Mouse (Mus musculus) ES-E14 (cell line): ENCODE measurements around the gene Atxn7. TPM values are rescaled to one million over a fixed set of nuclear protein-coding genes. Genes with fewer than 3 reads are reported as not detected.

Experiments used
- DNase-seq: peaks from one replicate; pipeline ENCODE4 v3.0.0-alpha.2; 2013; ENCODE audit warnings: low read depth, low spot score
- H3K27ac ChIP-seq: 2 replicates; pipeline ENCODE4 v1.5.1; 2012; ENCODE audit warnings: low read depth, mild to moderate bottlenecking, low read length, moderate library complexity, mixed read lengths; ENCODE audit not compliant: poor library complexity, insufficient read depth, severe bottlenecking
- H3K36me3 ChIP-seq: 2 replicates; pipeline ENCODE4 v1.6.1; 2012; ENCODE audit warnings: mild to moderate bottlenecking, low read length, moderate library complexity, mixed read lengths; ENCODE audit not compliant: control insufficient read depth, poor library complexity, insufficient read depth, severe bottlenecking
- H3K4me1 ChIP-seq, 2 experiments: fragments of 150-350 bp in 1 of 2; sonication (generic) in 1 of 2; 2 replicates each; pipeline ENCODE4 v1.6.1; 2012; ENCODE audit warnings: low read length in 2 of 2, mild to moderate bottlenecking in 1 of 2, mixed read lengths in 1 of 2; ENCODE audit not compliant: control insufficient read depth in 2 of 2, insufficient read depth in 2 of 2, poor library complexity in 1 of 2
- H3K4me3 ChIP-seq, 2 experiments: fragments of 150-350 bp in 1 of 2; sonication (generic) in 1 of 2; 2 replicates each; pipeline ENCODE4 v1.5.1; 2012; ENCODE audit warnings: low read length in 2 of 2, low read depth in 1 of 2, mild to moderate bottlenecking in 1 of 2, mixed read lengths in 1 of 2; ENCODE audit not compliant: insufficient read depth in 1 of 2, poor library complexity in 1 of 2, severe bottlenecking in 1 of 2
- H3K9ac ChIP-seq: 2 replicates; pipeline ENCODE4 v1.6.1; 2012; ENCODE audit warnings: low read depth, mild to moderate bottlenecking, low read length, mixed read lengths; ENCODE audit not compliant: poor library complexity, insufficient read depth, severe bottlenecking
- H3K9me3 ChIP-seq: fragments of 150-350 bp; sonication (generic); 2 replicates; pipeline ENCODE4 v1.6.1; 2012; ENCODE audit warnings: low read depth, mild to moderate bottlenecking, low read length; ENCODE audit not compliant: control insufficient read depth, insufficient read depth
- CHD2 ChIP-seq: IDR thresholded peaks from 2 replicates; pipeline ENCODE4 v1.6.1; 2014; ENCODE audit warnings: mild to moderate bottlenecking, low read depth, low read length, inconsistent platforms
- HCFC1 ChIP-seq: IDR thresholded peaks from 2 replicates; pipeline ENCODE4 v1.6.1; 2012; ENCODE audit warnings: low read length, inconsistent platforms, borderline replicate concordance; ENCODE audit not compliant: insufficient read depth
- MAFK ChIP-seq: IDR thresholded peaks from 2 replicates; pipeline ENCODE4 v1.6.1; 2014; ENCODE audit warnings: mild to moderate bottlenecking, low read depth, low read length, inconsistent platforms; ENCODE audit not compliant: insufficient read depth
- ZC3H11A ChIP-seq: IDR thresholded peaks from 2 replicates; pipeline ENCODE4 v1.6.1; 2012; ENCODE audit warnings: low read depth, mild to moderate bottlenecking, inconsistent platforms, low read length, borderline replicate concordance
- ZNF384 ChIP-seq: IDR thresholded peaks from 2 replicates; pipeline ENCODE4 v1.6.1; 2012; ENCODE audit warnings: low read depth, low read length, inconsistent platforms
- in situ Hi-C, 2 experiments: fragments of 600-800 bp; cut with MboI; formaldehyde crosslinking; loops; one replicate each; pipeline ENCODE4 v1.15.1; 2025; ENCODE audit warnings: low sequenced_read_pairs in 2 of 2, inconsistent platforms in 1 of 2; ENCODE audit not compliant: unreplicated experiment in 2 of 2
- total RNA-seq: library from RNA; depleted of rRNA; stranded (reverse); fragments of 300-350 nt; gene quantifications from 2 replicates; pipeline ENCODE4 v1.2.3, GENCODE M21; 2012

Atxn7 gene
- total RNA-seq, 1 experiment: 2.9 TPM

DNA sequence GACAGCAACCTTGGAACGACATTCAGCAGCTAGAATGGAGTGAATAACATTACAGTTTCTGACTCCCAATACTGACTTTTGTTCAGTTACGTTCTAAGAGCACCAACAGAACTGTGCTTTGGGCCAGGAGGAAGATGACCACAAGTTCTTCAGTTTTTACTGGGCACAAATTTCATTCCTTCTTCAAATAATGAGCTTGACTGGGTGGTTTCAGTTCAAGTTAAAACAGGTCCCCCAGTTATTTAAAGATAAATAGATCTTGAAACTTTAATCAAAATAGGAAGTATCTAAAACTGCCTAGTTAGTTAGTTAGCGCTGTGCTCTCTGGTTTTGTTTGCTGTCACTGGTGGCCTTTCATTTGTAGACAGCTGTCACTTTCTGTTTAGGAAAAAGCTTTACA lies 107.3 kb downstream of the Atxn7 start:
- in situ Hi-C loops: no loop called here
- no peak for DNase-seq
- TF ChIP-seq MAFK: no peak
- TF ChIP-seq ZC3H11A: no peak
- TF ChIP-seq ZNF384: no peak
- TF ChIP-seq CHD2: no peak
- no peak for TF ChIP-seq HCFC1
- H3K9ac ChIP-seq: no peak overlapping the region
- H3K4me1 ChIP-seq: peaks cover 1 to 2% of the 10 kb centered on the region in 2 experiments; a peak in 1 of 4 replicates
- no peak overlapping the region for H3K27ac ChIP-seq
- H3K9me3 ChIP-seq: no peaks in the 10 kb centered on the region
- no peaks in the 10 kb centered on the region for H3K36me3 ChIP-seq
- no peak overlapping the region for H3K4me3 ChIP-seq

- H3K9ac ChIP-seq: no peak overlapping the region
- no peaks in the 10 kb centered on the region for H3K36me3 ChIP-seq
- no peak for DNase-seq
- in situ Hi-C loops: no loop called here
- TF ChIP-seq MAFK: no peak
- TF ChIP-seq ZC3H11A: no peak
- TF ChIP-seq CHD2: no peak
- no peak for TF ChIP-seq HCFC1
- TF ChIP-seq ZNF384: no peak
- 0 out of 4 replicates have a peak, but pooled peaks cover 0 to 1% of the 10 kb centered on the region in 2 experiments for H3K4me1 ChIP-seq
- H3K4me3 ChIP-seq: no peak overlapping the region
- H3K9me3 ChIP-seq: no peaks in the 10 kb centered on the region
- H3K27ac ChIP-seq: no peak overlapping the region
These were observed 109.5 kb downstream of the Atxn7 start for GRCm38 (mm10) chr14:14070541-14071315.

GRCm38 (mm10) chr14:14071456-14071855 lies 110.2 kb downstream of the Atxn7 start:
- H3K4me1 ChIP-seq: 0 out of 4 replicates have a peak, but pooled peaks cover 0 to 1% of the 10 kb centered on the region in 2 experiments
- TF ChIP-seq HCFC1: no peak
- TF ChIP-seq ZC3H11A: no peak
- TF ChIP-seq MAFK: no peak
- no peak for TF ChIP-seq ZNF384
- H3K9me3 ChIP-seq: no peaks in the 10 kb centered on the region
- no peak overlapping the region for H3K9ac ChIP-seq
- H3K27ac ChIP-seq: no peak overlapping the region
- in situ Hi-C loops: no loop called here
- H3K4me3 ChIP-seq: no peak overlapping the region
- H3K36me3 ChIP-seq: no peaks in the 10 kb centered on the region
- no peak for DNase-seq

DNA sequence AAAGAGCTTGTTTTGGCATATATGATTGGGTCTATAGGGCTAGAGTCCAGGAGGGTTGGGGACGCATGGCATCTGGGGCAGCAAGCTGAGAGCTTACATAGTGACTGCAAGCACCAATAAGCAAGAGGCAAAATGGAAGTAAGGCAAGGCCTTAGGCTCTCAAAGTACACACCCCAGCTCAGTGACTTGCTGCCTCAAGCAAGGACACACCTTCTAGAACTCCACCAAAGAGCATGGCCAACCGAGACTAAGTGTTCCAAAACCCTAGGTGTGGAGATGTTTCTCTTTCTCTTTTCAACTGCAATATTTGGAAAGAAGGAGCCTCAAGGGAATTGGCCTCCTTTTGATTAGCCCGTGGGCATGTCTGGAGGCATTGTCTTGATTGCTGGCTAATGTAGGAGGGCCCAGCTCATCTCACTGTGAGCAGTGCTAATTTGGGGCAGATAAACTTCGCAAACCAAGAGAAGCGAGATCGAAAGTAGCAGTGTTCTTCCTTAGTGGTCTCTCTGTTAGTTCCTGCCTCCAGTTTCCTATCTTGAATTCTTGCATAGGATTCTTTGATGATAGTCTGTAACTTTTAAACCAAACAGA lies 119.5 kb downstream of the Atxn7 start:
- Histone ChIP-seq H3K27ac (no peak overlapping the region), H3K4me3 (no peak overlapping the region), H3K4me1 (no peaks in the 10 kb centered on the region), H3K9ac (no peak overlapping the region), H3K9me3 (no peaks in the 10 kb centered on the region), H3K36me3 (no peaks in the 10 kb centered on the region)
- TF ChIP-seq CHD2 (no peak), ZC3H11A (no peak), ZNF384 (no peak), MAFK (no peak), HCFC1 (no peak)
- in situ Hi-C loops: no loop called here
- no peak for DNase-seq
